Mouse (Mus musculus) forebrain, embryonic 12.5 days (tissue): ENCODE data around the gene Snx11. TPM values are rescaled to one million over a fixed set of nuclear protein-coding genes. Genes with fewer than 3 reads are reported as not detected.
"Not testable (repeated sequence)": the region's sequence is repeated elsewhere in the genome, so short reads cannot be mapped to it uniquely, and the experiment has no call there.

Experiments used
- ATAC-seq: fragments of 200-750 bp; cut with Nextera tagmentation; 2 replicates; pipeline ENCODE4 v1.8.0; 2017; ENCODE audit warnings: moderate TSS enrichment; ENCODE audit not compliant: low FRiP score
- H3K27ac ChIP-seq: fragments of 300-500 bp; sonication (generic); 2 replicates; pipeline ENCODE4 v1.5.1; 2016; ENCODE audit warnings: mild to moderate bottlenecking
- H3K27me3 ChIP-seq: fragments of 300-500 bp; sonication (generic); 2 replicates; pipeline ENCODE4 v1.6.1; 2016; ENCODE audit warnings: mild to moderate bottlenecking
- H3K36me3 ChIP-seq: fragments of 300-500 bp; sonication (generic); replicated peaks from 2 replicates; pipeline ENCODE4 v1.6.1; 2016; ENCODE audit warnings: mild to moderate bottlenecking
- H3K4me1 ChIP-seq: fragments of 300-500 bp; sonication (generic); 2 replicates; pipeline ENCODE4 v1.6.1; 2016
- H3K4me2 ChIP-seq: fragments of 300-500 bp; sonication (generic); 2 replicates; pipeline ENCODE4 v1.6.1; 2016; ENCODE audit warnings: mild to moderate bottlenecking, moderate library complexity
- H3K4me3 ChIP-seq: fragments of 300-500 bp; sonication (generic); replicated peaks from 2 replicates; pipeline ENCODE4 v1.5.1; 2016; ENCODE audit warnings: mild to moderate bottlenecking
- H3K9ac ChIP-seq: fragments of 300-500 bp; sonication (generic); 2 replicates; pipeline ENCODE4 v1.6.1; 2016; ENCODE audit warnings: mild to moderate bottlenecking
- H3K9me3 ChIP-seq: fragments of 300-500 bp; sonication (generic); 2 replicates; pipeline ENCODE4 v1.6.1; 2016
- WGBS: fragments of 180-500 bp; shearing (Covaris S2); methylation state at CpG from one replicate; pipeline ENCODE4 v1.1.7; 2016; 5-methylcytosine and 5-hydroxymethylcytosine counted together
- polyA plus RNA-seq: library from polyadenylated mRNA; unstranded; fragments of >200 nt; fragmentation: Nextera tagmentation; extraction: Ambion mirVana; gene quantifications from 2 replicates; pipeline ENCODE4 v1.2.1, GENCODE M21; 2016

Snx11 gene
- polyA plus RNA-seq, 1 experiment from 2014 or later, result 31.0 TPM

DNA sequence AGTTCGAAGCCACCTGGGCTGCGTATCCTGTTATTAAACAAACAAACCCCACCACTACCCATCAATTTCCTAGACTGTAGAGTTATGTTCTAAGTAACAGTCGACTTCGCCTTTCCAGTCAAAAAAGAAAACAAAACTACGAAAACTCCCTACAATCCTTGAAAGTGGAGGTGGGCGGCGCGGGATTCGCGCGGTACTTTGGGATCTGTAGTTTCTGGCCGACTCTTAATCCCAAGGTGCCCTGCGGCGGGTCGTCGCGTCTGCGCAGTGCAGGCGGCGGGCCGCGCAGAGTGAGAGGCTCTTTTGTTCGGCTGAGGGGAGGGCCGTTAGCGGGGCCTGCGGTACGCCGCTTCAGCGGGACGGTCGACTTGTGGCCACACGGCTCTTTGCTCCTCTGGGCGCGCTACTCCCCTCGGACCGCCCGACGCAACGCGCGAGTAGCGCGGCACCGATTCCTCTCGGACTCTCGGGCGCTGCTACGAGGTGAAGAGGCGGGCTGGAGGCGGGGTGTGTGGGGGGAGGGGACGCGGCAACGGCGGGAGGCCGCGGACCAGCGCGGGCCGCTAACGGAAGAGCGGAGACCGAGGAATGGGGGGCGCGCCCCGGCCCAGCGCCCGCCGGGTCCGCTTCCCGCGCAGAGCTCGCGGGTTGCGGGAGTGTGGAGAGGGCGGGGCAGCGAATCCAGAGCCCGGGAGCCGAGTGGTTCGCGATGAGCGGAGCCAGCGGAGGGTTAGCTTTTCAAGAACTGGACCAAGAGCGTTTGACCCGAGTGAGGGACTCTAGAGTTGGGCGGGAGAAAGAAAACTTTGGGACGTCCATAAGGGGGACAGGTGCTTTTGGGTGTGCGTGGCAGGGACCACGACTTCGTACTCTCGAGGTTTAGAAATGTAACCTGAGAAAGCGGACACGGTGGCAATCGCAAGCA is 11.8 kb upstream of the Snx11 start, which contains the start of gene Cbx1:
TSS of gene Cbx1 (plus strand) at position 257 of the 925 bp plus-strand sequence.
- no peaks in the 10 kb centered on the region for H3K27me3 ChIP-seq
- no peaks in the 10 kb centered on the region for H3K9me3 ChIP-seq
- peak within 1 kb of the TSS; percentile 97 for H3K9ac ChIP-seq
- H3K4me3 ChIP-seq, result peak within 1 kb of the TSS; percentile 97
- H3K36me3 ChIP-seq, result peaks cover 7% of the 10 kb centered on the region; the same call in 1 of the 2 replicates
- peak within 1 kb of the TSS; percentile 99 for H3K27ac ChIP-seq
- H3K4me1 ChIP-seq, result peaks cover 34% of the 10 kb centered on the region
- H3K4me2 ChIP-seq, result peak within 1 kb of the TSS; percentile 94
- peak; percentile 99 for ATAC-seq
- 1% methylated on average over 93 of the region's 93 CpGs for WGBS

DNA sequence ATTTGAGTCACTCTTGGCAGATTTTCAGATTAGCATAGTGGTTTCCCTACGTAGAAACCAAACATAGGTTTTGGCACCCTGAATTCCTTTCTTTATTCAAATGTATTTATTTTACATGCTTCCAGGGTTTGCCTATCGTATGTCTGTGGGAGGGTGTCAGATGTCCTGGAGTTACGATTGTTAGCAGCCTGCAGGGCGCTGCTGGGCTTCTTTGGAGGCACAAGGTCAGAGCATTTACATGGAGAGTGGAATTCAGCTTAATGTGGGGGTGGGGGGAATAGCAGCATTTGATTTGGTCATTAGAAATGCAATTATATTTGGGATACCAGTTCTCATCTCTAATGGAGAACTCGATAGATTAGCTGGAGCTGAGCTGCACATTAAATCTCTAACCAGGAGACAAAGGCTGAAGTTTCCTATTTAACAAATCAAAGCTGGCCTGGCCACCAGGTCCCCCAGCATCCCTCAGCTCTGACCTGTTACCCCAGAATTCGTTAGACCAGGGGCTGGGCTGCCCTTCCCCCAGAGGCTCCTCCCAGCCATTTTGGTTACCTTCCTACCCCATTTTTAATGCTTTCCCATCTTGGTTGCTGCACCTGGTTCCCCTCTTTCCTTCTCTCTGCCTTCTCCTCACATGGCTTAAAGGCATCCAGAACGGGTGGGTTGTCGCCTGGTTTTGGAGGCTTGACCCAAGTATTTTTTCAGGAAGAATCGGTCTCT is 9.5 kb upstream of the Snx11 start:
- H3K36me3 ChIP-seq, result no peaks in the 10 kb centered on the region
- no peaks in the 10 kb centered on the region for H3K9me3 ChIP-seq
- H3K4me3 ChIP-seq, result no peak overlapping the region
- H3K27me3 ChIP-seq, result 0 out of 2 replicates have a peak, but pooled peaks cover 3% of the 10 kb centered on the region
- peaks cover 19% of the 10 kb centered on the region for H3K4me1 ChIP-seq
- H3K27ac ChIP-seq, result no peak overlapping the region
- H3K4me2 ChIP-seq, result no peak overlapping the region
- 27% methylated on average over 9 of the region's 9 CpGs for WGBS
- ATAC-seq, result no peak
- H3K9ac ChIP-seq, result no peak overlapping the region

GRCm38 (mm10) chr11:96784847-96785246 is 7.5 kb upstream of the Snx11 start:
- H3K27ac ChIP-seq, H3K4me1 ChIP-seq, ATAC-seq, H3K36me3 ChIP-seq, H3K4me3 ChIP-seq, H3K4me2 ChIP-seq, H3K27me3 ChIP-seq, H3K9ac ChIP-seq, H3K9me3 ChIP-seq: not testable (repeated sequence)
- 11% methylated on average over 7 of the region's 7 CpGs for WGBS

- Histone ChIP-seq H3K27me3 (0 out of 2 replicates have a peak, but pooled peaks cover 3% of the 10 kb centered on the region), H3K9me3 (no peaks in the 10 kb centered on the region), H3K9ac (no peak overlapping the region), H3K4me1 (peaks cover 6% of the 10 kb centered on the region), H3K4me2 (no peak overlapping the region), H3K27ac (no peak overlapping the region), H3K36me3 (no peaks in the 10 kb centered on the region), H3K4me3 (no peak overlapping the region)
- WGBS, result 76% methylated on average over 2 of the region's 2 CpGs
- no peak for ATAC-seq
These were observed 4.1 kb upstream of the Snx11 start for GRCm38 (mm10) chr11:96781425-96781824.

- WGBS, result 76% methylated on average over 5 of the region's 5 CpGs
- peaks cover 15% of the 10 kb centered on the region for H3K4me1 ChIP-seq
- 0 out of 2 replicates have a peak, but pooled peaks cover 3% of the 10 kb centered on the region for H3K27me3 ChIP-seq
- no peak overlapping the region for H3K27ac ChIP-seq
- ATAC-seq, result no peak
- no peak overlapping the region for H3K4me2 ChIP-seq
- no peaks in the 10 kb centered on the region for H3K9me3 ChIP-seq
- no peak overlapping the region for H3K9ac ChIP-seq
- no peak overlapping the region for H3K4me3 ChIP-seq
- no peaks in the 10 kb centered on the region for H3K36me3 ChIP-seq
These were observed 2.9 kb upstream of the Snx11 start for GRCm38 (mm10) chr11:96780306-96780705.

DNA sequence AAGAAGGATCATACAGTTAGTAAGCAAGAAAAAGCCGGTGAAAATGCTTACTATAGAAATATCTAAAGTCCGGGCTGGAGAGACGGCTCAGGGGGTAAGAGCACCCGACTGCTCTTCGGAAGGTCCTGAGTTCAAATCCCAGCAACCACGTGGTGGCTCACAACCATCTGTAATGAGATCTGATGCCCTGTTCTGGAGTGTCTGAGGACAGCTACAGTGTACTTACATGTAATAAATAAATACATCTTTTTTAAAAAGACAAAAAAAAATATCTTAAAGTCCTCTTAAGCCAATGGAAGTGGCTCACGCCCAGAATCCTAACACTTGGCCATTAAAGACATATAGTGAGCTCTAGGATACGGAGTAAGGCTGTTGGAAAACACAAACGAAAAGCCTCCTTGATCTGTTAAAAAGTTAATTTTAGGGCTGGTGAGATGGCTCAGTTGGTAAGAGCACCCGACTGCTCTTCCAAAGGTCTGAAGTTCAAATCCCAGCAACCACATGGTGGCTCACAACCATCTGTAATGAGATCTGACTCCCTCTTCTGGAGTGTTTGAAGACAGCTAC is 785 bp upstream of the Snx11 start:
- not testable (repeated sequence) for H3K9me3 ChIP-seq, H3K27me3 ChIP-seq, H3K36me3 ChIP-seq, ATAC-seq
- Histone ChIP-seq H3K4me1 (peaks cover 15% of the 10 kb centered on the region), H3K9ac (peak overlapping the region; percentile 67; the same call in 1 of the 2 replicates), H3K4me3 (peak overlapping the region; percentile 74), H3K4me2 (peak overlapping the region; percentile 80), H3K27ac (peak overlapping the region; percentile 70)
- 69% methylated on average over 10 of the region's 10 CpGs for WGBS

DNA sequence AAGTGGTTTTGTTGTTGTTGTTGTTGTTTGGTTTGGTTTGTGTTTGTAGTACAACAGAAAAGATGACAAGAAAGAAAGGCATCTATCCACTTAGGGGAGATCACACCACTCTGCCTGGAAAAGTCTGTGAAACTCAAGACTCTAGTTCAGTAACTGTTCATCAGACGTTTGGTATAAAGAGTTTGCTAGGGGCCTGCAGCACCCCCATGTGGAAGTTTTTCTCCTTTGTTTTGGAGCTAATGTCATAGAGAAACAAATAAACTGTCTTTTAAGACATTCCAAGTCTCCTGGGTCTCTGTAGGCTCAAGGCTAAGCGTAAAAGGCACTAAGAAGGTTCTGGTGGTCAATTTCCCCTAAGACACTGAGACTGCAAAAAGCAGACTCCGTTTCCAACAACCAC is 1.3 kb downstream of the Snx11 start:
- WGBS, result 55% methylated on average over 3 of the region's 3 CpGs
- Histone ChIP-seq H3K4me3 (peak overlapping the region; percentile 74), H3K9me3 (no peaks in the 10 kb centered on the region), H3K36me3 (peaks cover 23% of the 10 kb centered on the region), H3K4me1 (peaks cover 15% of the 10 kb centered on the region), H3K27ac (no peak overlapping the region), H3K27me3 (no peaks in the 10 kb centered on the region), H3K4me2 (peak overlapping the region; percentile 80), H3K9ac (peak overlapping the region; percentile 0; the same call in 1 of the 2 replicates)
- ATAC-seq, result no peak

GRCm38 (mm10) chr11:96775665-96776064 is 1.7 kb downstream of the Snx11 start:
- no peak for ATAC-seq
- no peaks in the 10 kb centered on the region for H3K27me3 ChIP-seq
- H3K36me3 ChIP-seq, result peaks cover 27% of the 10 kb centered on the region
- peaks cover 15% of the 10 kb centered on the region for H3K4me1 ChIP-seq
- H3K4me2 ChIP-seq, result no peak overlapping the region
- H3K27ac ChIP-seq, result no peak overlapping the region
- 78% methylated on average over 7 of the region's 7 CpGs for WGBS
- H3K9ac ChIP-seq, result no peak overlapping the region
- H3K4me3 ChIP-seq, result no peak overlapping the region
- no peaks in the 10 kb centered on the region for H3K9me3 ChIP-seq

DNA sequence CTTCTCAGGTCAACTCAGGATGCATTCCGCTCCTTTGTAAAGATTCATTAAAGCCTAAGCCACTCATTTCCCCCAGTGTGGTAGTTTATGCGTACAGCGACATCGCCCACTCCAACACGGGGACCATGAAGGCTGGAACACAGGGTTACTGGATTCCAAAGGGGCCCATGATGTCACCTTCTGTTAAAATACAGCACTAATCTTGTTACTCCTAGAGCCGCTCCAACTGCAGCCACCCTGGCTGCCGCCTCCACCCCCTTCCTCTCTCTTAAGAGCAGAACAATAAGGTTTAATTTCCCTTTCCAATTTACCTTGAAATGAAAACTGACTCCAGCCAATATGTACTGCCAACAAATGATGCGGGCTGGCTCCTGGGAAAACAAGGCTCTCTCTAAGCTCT is 2.3 kb downstream of the Snx11 start:
- Histone ChIP-seq H3K4me3 (no peak overlapping the region), H3K4me1 (peaks cover 15% of the 10 kb centered on the region), H3K9me3 (no peaks in the 10 kb centered on the region), H3K27me3 (no peaks in the 10 kb centered on the region), H3K9ac (no peak overlapping the region), H3K36me3 (peaks cover 33% of the 10 kb centered on the region), H3K27ac (no peak overlapping the region), H3K4me2 (no peak overlapping the region)
- 84% methylated on average over 8 of the region's 8 CpGs for WGBS
- ATAC-seq, result no peak

GRCm38 (mm10) chr11:96774536-96774935 is 2.8 kb downstream of the Snx11 start:
- Histone ChIP-seq H3K36me3 (peaks cover 38% of the 10 kb centered on the region), H3K4me1 (peaks cover 15% of the 10 kb centered on the region), H3K4me2 (no peak overlapping the region), H3K9ac (no peak overlapping the region), H3K27me3 (no peaks in the 10 kb centered on the region), H3K27ac (no peak overlapping the region), H3K9me3 (no peaks in the 10 kb centered on the region), H3K4me3 (no peak overlapping the region)
- 88% methylated on average over 3 of the region's 3 CpGs for WGBS
- no peak for ATAC-seq

GRCm38 (mm10) chr11:96772413-96772812 is 4.9 kb downstream of the Snx11 start:
- Histone ChIP-seq H3K27ac (no peak overlapping the region), H3K27me3 (no peaks in the 10 kb centered on the region), H3K9me3 (no peaks in the 10 kb centered on the region), H3K4me1 (peaks cover 24% of the 10 kb centered on the region), H3K36me3 (peaks cover 58% of the 10 kb centered on the region), H3K4me2 (no peak overlapping the region), H3K9ac (no peak overlapping the region), H3K4me3 (no peak overlapping the region)
- WGBS, result 91% methylated on average over 9 of the region's 9 CpGs
- no peak for ATAC-seq

DNA sequence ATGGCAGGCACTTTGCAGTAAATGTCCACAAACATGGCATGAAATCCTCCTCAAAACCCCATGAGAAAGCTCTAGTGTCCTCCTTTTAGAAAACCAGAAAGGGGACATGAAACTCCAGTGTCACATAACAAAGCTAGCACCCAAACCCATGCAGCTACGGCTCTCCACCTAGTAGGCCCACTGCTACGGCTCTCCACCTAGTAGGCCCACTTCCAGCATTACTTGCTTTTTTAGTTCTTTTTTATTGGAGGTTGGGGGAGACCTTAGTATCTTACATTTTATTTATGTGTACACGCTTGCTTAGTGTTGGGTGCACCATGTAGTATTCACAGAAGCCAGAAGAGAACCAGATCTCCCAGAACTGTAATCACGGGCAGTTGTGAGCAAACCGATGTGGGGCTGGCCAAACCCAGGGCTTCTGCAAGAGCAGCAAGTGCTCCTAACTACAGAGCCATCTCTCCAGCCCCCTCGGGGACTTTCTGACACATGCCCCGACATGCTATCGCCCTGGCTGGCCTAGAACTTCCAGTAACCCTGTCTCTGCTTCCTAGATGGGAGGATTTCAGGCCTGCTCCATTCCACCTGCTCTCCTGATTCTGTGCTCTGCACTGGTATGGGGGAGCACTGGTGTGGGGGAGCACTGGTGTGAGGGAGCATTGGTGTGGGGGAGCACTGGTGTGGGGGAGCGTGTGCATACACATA is 5.9 kb downstream of the Snx11 start:
- WGBS, result 95% methylated on average over 9 of the region's 9 CpGs

More for the DNA sequence above, 5.9 kb downstream of the Snx11 start:
- Histone ChIP-seq H3K4me1 (peaks cover 28% of the 10 kb centered on the region), H3K27me3 (no peaks in the 10 kb centered on the region), H3K36me3 (peaks cover 58% of the 10 kb centered on the region), H3K4me3 (no peak overlapping the region), H3K9ac (no peak overlapping the region), H3K9me3 (no peaks in the 10 kb centered on the region), H3K27ac (no peak overlapping the region), H3K4me2 (no peak overlapping the region)
- no peak for ATAC-seq
